Mouse (Mus musculus): Measurements from ENCODE around the gene Trex2. TPM values are rescaled to one million over a fixed set of nuclear protein-coding genes. Genes with fewer than 3 reads are reported as not detected.
A peak's percentile ranks its signal among the peaks of the same experiment; 100 is the strongest.

Gene Trex2
- not detected in 2 replicates for polyA plus RNA-seq (2016; fragmentation: Nextera tagmentation; extraction: Ambion mirVana)

GRCm38 (mm10) chrX:73435252-73435651 lies at the start of gene Trex2:
Gene Trex2, minus strand, starts transcription at chrX:73435344.
- Histone ChIP-seq H3K27me3 (peaks cover 25% of the 10 kb centered on the region), H3K36me3 (peaks cover 12% of the 10 kb centered on the region), H3K9ac (replicated peaks) (no peak within 1 kb of the TSS), H3K4me2 (no peak within 1 kb of the TSS), H3K4me1 (replicated peaks) (no peaks in the 10 kb centered on the region), H3K9me3 (no peaks in the 10 kb centered on the region), H3K27ac (no peak within 1 kb of the TSS), H3K4me3 (replicated peaks) (no peak within 1 kb of the TSS)
- ATAC-seq (ENCODE audit: insufficient number of reproducible peaks, insufficient read depth, low FRiP score, low TSS enrichment, low read depth), result no peak
- 75% methylated on average over 11 of the region's 11 CpGs for WGBS

DNA sequence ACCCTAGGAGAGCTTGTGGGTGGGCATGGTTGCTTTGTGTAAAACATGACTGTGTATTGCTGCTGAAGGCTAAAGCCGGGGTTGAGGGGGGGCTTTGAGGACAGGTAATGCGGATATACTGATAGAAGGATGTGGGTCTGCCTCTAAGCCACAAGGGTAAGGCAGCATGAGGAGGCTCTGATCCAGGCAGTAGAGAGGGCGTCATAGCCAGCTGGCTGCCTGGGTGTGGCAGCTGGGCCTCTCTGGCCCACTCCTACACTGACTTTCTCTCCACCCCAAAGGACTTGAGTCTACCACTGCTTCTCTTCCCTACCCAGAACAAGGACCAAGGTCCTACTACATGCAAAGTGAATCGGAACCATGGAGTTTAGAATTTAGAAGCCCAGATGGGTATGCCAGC lies 49.7 kb upstream of the Trex2 start:
- Histone ChIP-seq H3K27me3 (peaks cover 38% of the 10 kb centered on the region), H3K4me1 (replicated peaks) (peaks cover 15% of the 10 kb centered on the region), H3K9me3 (no peaks in the 10 kb centered on the region), H3K36me3 (no peaks in the 10 kb centered on the region), H3K9ac (replicated peaks) (no peak overlapping the region), H3K4me3 (replicated peaks) (no peak overlapping the region), H3K27ac (no peak overlapping the region), H3K4me2 (peak overlapping the region; percentile 55; the same call in 1 of the 2 replicates)
- no peak for ATAC-seq (ENCODE audit: insufficient number of reproducible peaks, insufficient read depth, low FRiP score, low TSS enrichment, low read depth)
- 91% methylated on average over 4 of the region's 4 CpGs for WGBS

- Histone ChIP-seq H3K9me3 (no peaks in the 10 kb centered on the region), H3K27me3 (peaks cover 38% of the 10 kb centered on the region), H3K36me3 (no peaks in the 10 kb centered on the region), H3K4me3 (replicated peaks) (peak overlapping the region; percentile 34), H3K27ac (no peak overlapping the region), H3K9ac (replicated peaks) (peak overlapping the region; percentile 45; the same call in 1 of the 2 replicates), H3K4me1 (replicated peaks) (peaks cover 21% of the 10 kb centered on the region), H3K4me2 (peak overlapping the region; percentile 55)
- no peak for ATAC-seq (ENCODE audit: insufficient number of reproducible peaks, insufficient read depth, low FRiP score, low TSS enrichment, low read depth)
- WGBS, result 52% methylated on average over 1 of the region's 1 CpGs
Observed at GRCm38 (mm10) chrX:73484076-73484475, 48.9 kb upstream of the Trex2 start.

DNA sequence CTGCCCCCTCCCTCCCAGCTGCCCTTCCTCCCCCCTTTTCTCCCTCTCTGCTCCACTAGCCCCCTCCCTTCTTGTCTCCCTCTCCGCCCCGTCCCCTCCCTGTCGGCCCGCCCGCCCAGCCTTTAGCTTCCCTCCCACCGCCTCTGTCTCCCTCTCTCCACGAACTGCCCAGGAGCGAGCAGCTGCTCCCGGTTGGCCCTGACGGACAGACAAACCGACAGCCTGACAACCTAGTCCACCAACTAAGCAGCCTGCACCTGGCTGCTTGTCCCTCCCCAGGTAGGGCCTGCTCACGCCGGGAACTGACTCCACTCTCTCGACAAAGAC lies 48.3 kb upstream of the Trex2 start, which contains the start of gene Bgn:
Gene Bgn (plus strand): TSS at position 119 of the 327 bp plus-strand sequence.
- Histone ChIP-seq H3K4me2 (peak within 1 kb of the TSS; percentile 55), H3K4me1 (replicated peaks) (peaks cover 23% of the 10 kb centered on the region), H3K36me3 (no peaks in the 10 kb centered on the region), H3K4me3 (replicated peaks) (peak within 1 kb of the TSS; percentile 34), H3K27me3 (peaks cover 39% of the 10 kb centered on the region), H3K27ac (no peak within 1 kb of the TSS), H3K9me3 (no peaks in the 10 kb centered on the region), H3K9ac (replicated peaks) (peak within 1 kb of the TSS; percentile 45; the same call in 1 of the 2 replicates)
- ATAC-seq (ENCODE audit: insufficient number of reproducible peaks, insufficient read depth, low FRiP score, low TSS enrichment, low read depth), result 0 out of 2 replicates have a peak, but pooled peaks have one; percentile 18
- 39% methylated on average over 12 of the region's 14 CpGs for WGBS

DNA sequence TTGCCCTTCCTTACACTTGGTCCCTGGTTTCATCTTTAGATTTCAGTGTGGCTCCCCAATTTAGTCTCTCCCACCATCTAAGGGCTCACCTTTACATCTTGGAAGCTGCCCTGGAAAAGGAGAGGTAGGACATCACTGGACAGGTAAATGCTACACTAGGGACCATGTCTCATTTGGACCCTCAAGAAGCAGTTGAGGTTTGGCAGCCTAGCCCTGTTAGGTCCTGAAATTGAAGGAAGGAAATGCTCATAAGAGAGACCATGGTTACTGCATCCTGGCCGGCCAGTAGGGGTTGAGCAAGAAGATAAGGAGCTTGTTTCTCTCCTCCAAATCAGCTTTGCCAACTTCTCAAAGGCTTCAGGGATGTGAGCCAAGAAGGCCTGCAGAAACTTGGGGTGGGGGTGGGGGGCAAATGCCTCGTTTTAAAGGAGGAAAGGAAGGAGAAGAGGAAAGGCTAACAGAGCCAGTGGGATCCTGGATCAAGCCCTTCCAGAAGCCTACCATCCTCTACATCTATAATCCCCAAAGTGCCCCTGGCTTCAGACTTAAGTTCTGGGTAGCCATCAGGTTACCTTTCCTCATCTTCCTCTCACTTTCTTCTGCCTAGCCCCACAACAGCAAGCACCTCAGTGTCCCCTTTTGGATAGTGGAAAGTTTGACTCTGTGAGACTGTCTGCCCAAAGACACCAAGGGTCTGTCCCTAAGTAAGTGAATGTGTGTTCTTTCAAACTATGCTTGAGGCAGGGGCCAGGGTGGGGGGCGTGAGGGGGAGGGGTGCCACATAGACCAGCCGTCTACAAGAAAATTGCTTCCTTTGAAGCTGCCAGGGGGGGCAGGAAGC lies 47.7 kb upstream of the Trex2 start:
- H3K27me3 ChIP-seq, result peaks cover 39% of the 10 kb centered on the region
- H3K4me2 ChIP-seq, result peak overlapping the region; percentile 55
- H3K27ac ChIP-seq, result no peak overlapping the region
- H3K4me1 ChIP-seq (replicated peaks), result peaks cover 23% of the 10 kb centered on the region
- H3K9ac ChIP-seq (replicated peaks), result peak overlapping the region; percentile 45; the same call in 1 of the 2 replicates
- peak overlapping the region; percentile 34; the same call in 1 of the 2 replicates for H3K4me3 ChIP-seq (replicated peaks)
- WGBS, result 21% methylated on average over 3 of the region's 4 CpGs
- no peaks in the 10 kb centered on the region for H3K9me3 ChIP-seq
- no peak for ATAC-seq (ENCODE audit: insufficient number of reproducible peaks, insufficient read depth, low FRiP score, low TSS enrichment, low read depth)
- no peaks in the 10 kb centered on the region for H3K36me3 ChIP-seq

GRCm38 (mm10) chrX:73480334-73480733 lies 45.2 kb upstream of the Trex2 start:
- Histone ChIP-seq H3K4me1 (replicated peaks) (peaks cover 24% of the 10 kb centered on the region), H3K27me3 (peaks cover 34% of the 10 kb centered on the region), H3K27ac (peak overlapping the region; percentile 64), H3K4me2 (no peak overlapping the region), H3K9ac (replicated peaks) (no peak overlapping the region), H3K4me3 (replicated peaks) (no peak overlapping the region), H3K9me3 (no peaks in the 10 kb centered on the region), H3K36me3 (no peaks in the 10 kb centered on the region)
- WGBS, result 51% methylated on average over 2 of the region's 2 CpGs
- no peak for ATAC-seq (ENCODE audit: insufficient number of reproducible peaks, insufficient read depth, low FRiP score, low TSS enrichment, low read depth)

GRCm38 (mm10) chrX:73479656-73480055 lies 44.5 kb upstream of the Trex2 start:
- Histone ChIP-seq H3K36me3 (no peaks in the 10 kb centered on the region), H3K4me1 (replicated peaks) (peaks cover 30% of the 10 kb centered on the region), H3K4me2 (no peak overlapping the region), H3K9ac (replicated peaks) (no peak overlapping the region), H3K27ac (peak overlapping the region; percentile 17; the same call in 1 of the 2 replicates), H3K27me3 (peaks cover 32% of the 10 kb centered on the region), H3K4me3 (replicated peaks) (no peak overlapping the region), H3K9me3 (no peaks in the 10 kb centered on the region)
- no peak for ATAC-seq (ENCODE audit: insufficient number of reproducible peaks, insufficient read depth, low FRiP score, low TSS enrichment, low read depth)

DNA sequence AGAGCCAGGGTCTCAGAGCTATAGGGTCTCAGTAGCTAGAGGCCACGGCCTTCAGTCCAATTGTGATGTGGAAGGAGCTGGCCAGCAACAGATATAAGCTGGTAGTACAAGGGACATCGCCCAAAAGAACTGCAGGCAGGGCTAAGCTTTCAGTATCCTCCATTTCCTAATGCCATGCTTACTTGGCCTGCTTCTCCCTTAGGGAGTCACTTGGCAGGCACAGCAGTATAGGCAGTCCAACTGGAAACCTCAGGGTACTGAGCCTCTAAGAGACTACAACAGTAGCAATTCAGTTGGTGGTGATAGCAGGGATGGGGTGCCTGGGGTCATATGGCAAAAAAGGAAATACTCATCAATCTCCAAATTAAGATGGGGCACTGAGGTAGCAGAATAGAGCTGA lies 42.4 kb upstream of the Trex2 start:
- Histone ChIP-seq H3K4me3 (replicated peaks) (no peak overlapping the region), H3K27me3 (peaks cover 17% of the 10 kb centered on the region), H3K27ac (no peak overlapping the region), H3K9me3 (no peaks in the 10 kb centered on the region), H3K36me3 (no peaks in the 10 kb centered on the region), H3K9ac (replicated peaks) (no peak overlapping the region), H3K4me1 (replicated peaks) (peaks cover 22% of the 10 kb centered on the region), H3K4me2 (no peak overlapping the region)
- ATAC-seq (ENCODE audit: insufficient number of reproducible peaks, insufficient read depth, low FRiP score, low TSS enrichment, low read depth), result no peak
- WGBS, result 69% methylated on average over 2 of the region's 2 CpGs

DNA sequence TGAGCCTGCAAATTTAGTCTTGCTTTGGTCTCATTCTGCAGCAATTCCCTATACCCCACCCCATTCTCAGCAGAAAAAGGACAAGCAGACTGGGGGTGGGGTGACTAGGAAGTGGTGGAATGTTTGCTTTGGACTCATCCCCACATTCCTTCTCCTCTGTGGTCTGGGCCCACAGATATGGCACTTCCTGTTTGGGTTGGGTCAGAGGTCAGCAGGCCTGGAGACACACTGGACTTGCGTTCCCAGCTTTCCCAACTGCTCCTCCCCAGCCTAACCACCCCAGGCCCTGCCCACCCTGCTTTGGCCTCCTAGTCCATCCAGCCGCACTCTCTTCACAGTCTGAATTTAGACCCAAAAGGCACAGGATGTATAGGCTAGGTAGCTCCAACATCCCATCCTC lies 41.5 kb upstream of the Trex2 start:
- Histone ChIP-seq H3K27me3 (peaks cover 11% of the 10 kb centered on the region), H3K4me3 (replicated peaks) (no peak overlapping the region), H3K4me1 (replicated peaks) (peaks cover 22% of the 10 kb centered on the region), H3K36me3 (no peaks in the 10 kb centered on the region), H3K9ac (replicated peaks) (no peak overlapping the region), H3K9me3 (no peaks in the 10 kb centered on the region), H3K27ac (no peak overlapping the region), H3K4me2 (no peak overlapping the region)
- no peak for ATAC-seq (ENCODE audit: insufficient number of reproducible peaks, insufficient read depth, low FRiP score, low TSS enrichment, low read depth)
- WGBS, result 62% methylated on average over 2 of the region's 2 CpGs

- Histone ChIP-seq H3K27ac (no peak overlapping the region), H3K36me3 (no peaks in the 10 kb centered on the region), H3K4me2 (no peak overlapping the region), H3K9me3 (no peaks in the 10 kb centered on the region), H3K4me3 (replicated peaks) (no peak overlapping the region), H3K27me3 (peaks cover 11% of the 10 kb centered on the region), H3K4me1 (replicated peaks) (peaks cover 22% of the 10 kb centered on the region), H3K9ac (replicated peaks) (no peak overlapping the region)
- WGBS, result 95% methylated on average over 1 of the region's 1 CpGs
- ATAC-seq (ENCODE audit: insufficient number of reproducible peaks, insufficient read depth, low FRiP score, low TSS enrichment, low read depth), result no peak
Observed at GRCm38 (mm10) chrX:73475658-73476256, 40.6 kb upstream of the Trex2 start.

DNA sequence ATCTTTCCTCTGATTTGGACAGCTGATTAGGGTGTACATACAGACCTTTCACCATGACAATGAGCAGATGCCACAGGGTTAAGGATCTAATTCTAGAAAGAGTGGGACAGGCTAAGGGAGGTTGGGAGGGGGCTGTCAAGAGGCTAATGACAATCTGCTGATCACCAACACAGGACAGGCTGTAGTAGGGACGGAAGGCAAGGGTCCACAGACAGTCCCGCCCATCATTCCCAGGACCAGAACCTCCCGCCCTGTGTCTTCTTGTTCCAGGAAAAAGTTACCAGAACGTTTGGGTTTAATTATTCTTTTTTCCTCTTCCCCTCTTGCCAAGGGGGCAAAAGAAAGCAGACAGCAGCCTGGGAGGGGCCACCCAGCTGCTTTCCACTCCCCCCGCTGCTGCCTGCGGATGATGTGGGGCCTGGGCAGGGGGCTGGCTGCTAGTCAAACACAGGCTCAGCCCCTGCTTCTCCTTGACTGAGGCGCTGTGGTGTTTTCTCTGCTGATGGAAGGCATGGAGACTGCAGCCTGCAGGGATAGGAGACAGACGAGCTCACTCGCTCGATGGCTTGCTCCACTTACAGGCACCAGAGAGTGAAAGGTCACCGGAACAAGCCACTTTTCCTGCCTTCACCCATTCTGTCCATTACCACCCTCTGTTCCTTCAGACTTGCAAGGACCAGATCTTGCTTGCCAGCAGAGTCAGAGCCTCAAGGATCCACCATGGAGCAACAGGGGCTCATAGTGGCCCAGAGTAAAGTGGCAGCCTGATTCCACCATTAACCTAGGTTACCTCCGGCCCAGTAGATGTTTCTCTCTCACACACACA lies 39.4 kb upstream of the Trex2 start:
- Histone ChIP-seq H3K4me2 (no peak overlapping the region), H3K9ac (replicated peaks) (0 out of 2 replicates have a peak overlapping the region, but pooled peaks have one; percentile 2), H3K27ac (peak overlapping the region; percentile 78), H3K27me3 (peaks cover 13% of the 10 kb centered on the region), H3K9me3 (no peaks in the 10 kb centered on the region), H3K4me1 (replicated peaks) (peaks cover 17% of the 10 kb centered on the region), H3K36me3 (no peaks in the 10 kb centered on the region), H3K4me3 (replicated peaks) (no peak overlapping the region)
- peak; percentile 49; the same call in 1 of the 2 replicates for ATAC-seq (ENCODE audit: insufficient number of reproducible peaks, insufficient read depth, low FRiP score, low TSS enrichment, low read depth)
- WGBS, result 46% methylated on average over 12 of the region's 12 CpGs

Measured in limb, embryonic 12.5 days (tissue).